Mouse (Mus musculus): ENCODE data around the gene Mboat1.
A peak's percentile ranks its signal among the peaks of the same experiment; 100 is the strongest.

Gene Mboat1

DNA sequence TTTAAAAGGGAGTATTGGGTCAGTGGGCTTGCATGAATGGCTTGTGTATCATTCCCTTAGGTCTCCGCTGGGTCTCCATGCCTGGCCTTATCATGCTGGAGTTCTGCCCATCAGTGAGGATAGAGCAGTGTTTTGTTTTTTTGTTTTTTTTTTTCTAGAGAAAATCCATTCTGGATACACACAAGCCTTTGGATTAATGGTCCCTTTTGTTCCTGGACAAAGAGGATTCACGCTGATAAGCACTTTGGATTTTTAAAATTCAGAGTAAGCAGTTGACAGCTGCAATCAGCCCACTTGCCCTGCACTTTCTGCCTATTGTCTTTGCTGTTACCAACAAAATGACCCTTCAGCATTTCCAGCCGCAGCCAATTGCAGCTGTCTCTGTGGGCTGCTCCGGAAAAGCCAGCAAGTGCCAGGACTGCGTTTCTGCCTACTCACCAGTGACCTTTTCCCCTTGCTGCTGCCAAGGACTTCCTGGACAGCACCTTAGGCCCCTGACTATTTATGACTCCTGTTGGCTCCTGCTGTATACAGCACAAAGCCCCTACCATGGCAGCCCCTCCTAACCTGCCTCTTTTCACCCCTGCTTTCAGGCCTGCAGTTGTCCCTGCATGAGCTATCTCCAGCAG is 117.5 kb downstream of the Mboat1 start:
- DNase-seq: peak; percentile 40

DNA sequence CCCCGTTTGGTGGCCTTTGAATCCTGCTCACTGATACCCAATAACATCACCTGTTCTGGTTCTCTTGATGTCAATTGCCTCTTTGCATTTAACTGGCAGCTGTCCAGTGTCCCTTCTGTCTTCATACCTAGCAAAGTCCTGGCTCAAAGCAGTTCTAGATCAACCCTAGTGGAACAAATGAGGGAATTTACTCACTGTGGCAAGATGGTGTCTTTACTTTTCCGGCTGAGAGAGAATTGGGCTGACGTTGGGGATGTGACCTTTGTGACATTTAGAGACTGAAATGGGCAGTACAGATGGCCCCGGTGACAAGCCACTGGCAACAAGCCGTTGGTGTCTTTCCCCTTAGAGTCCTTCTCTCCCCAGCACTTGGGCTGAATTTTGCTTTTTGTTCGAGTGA is 118.1 kb downstream of the Mboat1 start:
- DNase-seq: no peak

DNA sequence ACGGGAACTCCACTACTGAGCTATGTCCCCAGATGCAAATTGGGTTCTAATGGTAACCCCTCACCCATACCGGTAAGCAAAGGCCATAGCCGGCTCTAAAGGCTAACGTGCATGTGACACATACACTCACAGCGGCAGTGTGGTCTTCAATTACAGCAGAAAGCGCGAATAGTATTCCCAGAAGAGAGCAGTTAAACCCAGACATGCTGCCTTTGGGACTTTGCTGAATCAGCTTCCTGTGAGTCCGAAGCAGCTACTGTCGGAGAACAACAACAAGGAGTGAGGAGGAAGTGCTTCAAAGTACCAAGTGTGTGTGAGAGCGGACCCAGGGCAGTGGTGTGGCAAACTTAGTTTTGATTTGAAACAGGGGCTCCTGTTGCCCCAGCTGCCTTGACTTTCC is 122.5 kb downstream of the Mboat1 start:
- DNase-seq: no peak

DNA sequence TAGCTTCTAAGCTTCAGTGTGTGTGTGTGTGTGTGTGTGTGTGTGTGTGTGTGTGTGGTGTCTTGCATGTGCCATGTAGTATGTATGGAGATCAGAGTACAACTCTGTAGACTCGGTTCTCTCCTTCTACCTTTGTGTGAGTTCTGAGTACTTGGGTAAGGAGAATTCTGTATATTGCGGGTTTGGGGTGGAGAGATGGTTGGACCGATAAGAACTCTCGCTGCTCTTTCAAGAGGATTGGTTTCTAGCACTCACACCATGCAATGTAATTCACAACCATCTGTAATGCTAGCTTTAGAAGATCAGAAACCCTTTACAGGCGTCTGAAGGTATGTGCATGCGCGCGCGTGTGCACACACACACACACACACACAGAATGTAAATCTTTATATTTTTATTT is 123.0 kb downstream of the Mboat1 start:
- DNase-seq: no peak

DNA sequence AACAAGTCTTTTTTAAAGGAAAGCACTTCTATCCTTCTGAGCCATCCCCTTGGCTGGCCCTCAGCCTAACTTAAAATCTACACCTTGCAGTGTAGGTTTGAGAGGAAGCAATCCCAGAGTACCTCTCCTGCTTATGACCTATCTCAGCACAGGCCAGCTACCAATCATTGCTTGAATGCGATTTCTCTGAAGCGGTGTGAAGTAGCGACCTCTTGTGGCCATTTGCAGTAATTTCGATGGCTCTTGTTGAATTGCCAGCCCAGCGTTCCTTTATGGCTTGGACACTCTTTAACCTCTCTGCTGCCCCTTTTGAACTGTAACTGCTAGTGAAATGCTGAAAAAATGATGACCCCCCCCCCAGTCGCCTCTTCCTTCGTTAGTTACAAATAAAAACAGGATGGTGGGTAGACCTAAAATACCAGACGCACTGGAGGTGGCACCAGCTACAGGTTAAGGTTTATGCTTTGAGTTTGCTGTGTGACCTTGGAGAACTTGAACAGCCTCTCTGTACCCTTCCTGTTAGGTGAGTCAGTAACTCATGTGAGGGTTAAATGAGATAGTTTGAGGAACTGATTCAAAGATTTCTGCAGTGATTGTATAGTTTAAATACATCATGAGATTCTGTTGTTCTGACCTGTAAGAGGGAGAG is 123.7 kb downstream of the Mboat1 start:
- peak; percentile 84 for DNase-seq

DNA sequence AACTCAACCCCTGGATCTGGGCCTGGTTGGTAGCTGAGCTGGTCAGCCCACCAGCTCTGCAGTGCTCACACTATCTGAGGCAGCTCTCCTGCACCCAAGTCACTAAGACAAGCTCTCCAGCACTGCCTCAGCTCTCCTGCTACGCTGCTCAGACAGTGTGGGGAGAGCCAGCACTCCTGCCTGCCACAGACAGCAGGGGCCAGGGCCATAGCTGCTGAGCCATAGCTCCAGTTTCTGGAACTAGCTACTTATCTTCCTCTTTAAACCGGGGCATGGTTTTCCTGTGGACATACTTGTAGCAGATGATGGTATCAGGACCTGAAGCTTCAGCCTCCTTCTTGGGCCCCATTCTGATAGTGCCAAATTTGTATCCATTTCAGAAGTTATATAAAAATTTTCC is 127.4 kb downstream of the Mboat1 start:
- DNase-seq: no peak

DNA sequence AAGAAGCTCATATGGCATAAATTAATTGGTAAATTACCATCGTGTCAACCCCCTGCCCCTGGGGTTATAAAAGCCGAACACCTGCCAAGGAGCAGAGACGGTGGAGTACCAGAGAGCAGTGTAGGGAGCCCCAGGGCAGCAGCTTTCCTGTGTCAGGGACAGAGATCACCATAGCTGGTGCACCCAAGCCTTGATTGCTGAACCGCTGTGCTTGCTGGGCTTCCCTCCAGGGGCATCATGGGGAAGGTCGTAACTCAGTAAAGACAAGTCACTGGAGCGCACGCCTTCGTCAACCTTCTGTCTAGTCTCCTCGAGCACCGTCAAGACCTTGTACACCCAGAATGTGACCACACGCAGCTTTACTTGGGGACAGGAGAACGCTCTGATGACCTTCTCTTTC is 128.0 kb downstream of the Mboat1 start:
- DNase-seq: no peak

DNA sequence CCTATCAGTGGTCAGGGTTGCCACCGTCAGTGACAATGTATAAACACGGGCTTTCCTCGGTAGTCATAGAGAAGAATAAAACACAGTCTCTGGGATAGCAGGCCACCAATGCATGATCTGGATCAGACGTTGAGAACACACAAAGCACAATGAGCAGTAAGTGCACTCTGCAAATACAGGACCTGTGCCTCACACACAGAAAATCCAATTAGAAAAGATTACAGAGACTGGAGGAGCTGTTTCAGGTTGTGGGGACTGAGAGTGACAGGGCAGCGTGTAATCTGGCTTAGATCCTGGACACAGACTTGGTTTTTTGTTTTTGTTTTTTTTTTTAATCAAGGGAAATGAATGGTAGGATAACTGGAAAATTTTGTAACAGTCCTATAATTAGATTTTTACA is 128.5 kb downstream of the Mboat1 start:
- DNase-seq: no peak

DNA sequence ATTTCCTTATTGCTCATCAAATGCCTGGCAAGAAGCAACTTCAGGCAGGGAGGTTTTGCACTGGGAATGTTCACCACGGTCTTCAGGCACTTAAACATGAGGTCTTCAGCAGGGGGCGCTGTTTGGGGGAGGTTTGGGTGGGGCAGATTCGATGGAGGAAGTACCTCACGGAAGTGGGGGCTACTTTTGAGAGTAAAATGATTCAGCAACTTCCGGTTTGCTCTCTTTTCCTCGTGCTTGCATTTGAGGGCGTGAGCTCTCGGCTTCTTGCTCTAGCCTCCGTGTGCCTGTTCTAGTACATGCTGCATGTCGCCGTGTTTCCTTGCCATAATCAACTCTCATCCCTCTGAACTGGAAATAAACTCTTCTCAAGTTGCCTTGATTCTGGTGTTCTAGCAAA is 129.7 kb downstream of the Mboat1 start:
- DNase-seq: no peak

DNA sequence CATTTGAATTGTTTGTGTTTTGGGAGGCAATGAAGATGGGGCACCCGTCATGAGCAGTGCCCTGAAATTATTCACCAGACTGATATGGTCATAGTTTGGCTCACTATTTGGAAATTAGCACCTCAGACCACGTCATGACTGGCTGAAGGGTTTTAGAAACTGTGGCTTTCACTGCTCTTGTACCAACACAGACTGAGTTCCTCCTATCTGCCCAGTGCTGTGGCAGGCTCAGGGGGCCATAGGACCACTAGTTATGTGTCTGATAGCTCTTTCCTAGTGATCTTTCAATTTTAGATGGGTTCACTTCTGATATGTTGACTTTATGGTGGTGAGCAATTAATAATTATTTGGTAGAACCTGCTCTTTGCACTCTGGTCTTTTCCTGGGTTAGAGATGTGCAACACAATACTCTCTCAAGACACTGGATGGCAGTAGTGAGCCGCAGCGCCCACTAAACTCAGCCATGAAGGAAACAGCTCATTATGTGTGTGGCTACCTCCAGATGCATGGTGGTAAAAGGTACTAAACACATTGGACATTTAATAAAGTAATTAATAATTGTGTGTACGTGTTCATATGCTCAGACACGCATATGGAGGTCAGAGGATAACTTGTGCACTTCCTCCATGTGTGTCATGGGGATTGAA is 135.9 kb downstream of the Mboat1 start:
- DNase-seq: peak; percentile 60
